Mouse (Mus musculus) megakaryocyte, embryonic 14.5 days (primary cell): Measurements from ENCODE around the gene Ltbp1.

Experiments used
- FLI1 ChIP-seq: IDR thresholded peaks from 2 replicates; pipeline ENCODE4 v1.6.1; 2012; ENCODE audit warnings: low read length, inconsistent platforms, mixed read lengths
- GATA1 ChIP-seq: IDR thresholded peaks from 3 replicates; pipeline ENCODE4 v1.6.1; 2012; ENCODE audit warnings: mixed read lengths, low read length, inconsistent platforms, borderline replicate concordance

DNA sequence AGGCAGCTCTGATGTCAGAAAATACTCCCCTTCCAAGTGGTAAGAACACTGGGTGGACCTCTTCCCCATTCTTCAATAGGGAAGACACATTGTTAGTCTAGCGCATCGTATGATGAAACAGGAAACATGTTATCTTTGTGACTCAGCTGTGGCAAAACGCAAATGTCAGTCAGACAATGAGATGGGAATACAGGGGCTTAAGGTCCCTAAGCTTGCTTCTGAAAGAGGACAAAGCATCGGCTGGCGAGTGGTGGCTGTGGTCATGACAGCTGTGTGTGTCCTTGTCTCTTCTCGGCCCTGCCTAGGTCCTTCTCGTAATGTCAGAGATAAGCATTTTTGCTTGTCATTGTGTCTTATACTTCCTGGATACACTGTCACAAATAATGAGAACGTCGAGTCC, 194.3 kb downstream of the Ltbp1 start:
- TF ChIP-seq GATA1 (peak; percentile 84; the same call in 2 of the 3 replicates), FLI1 (no peak)
